Mouse (Mus musculus) adrenal gland, postnatal 14 days (tissue): Measurements from ENCODE around the gene Gm10128. TPM values are rescaled to one million over a fixed set of nuclear protein-coding genes. Genes with fewer than 3 reads are reported as not detected.
"Not testable (repeated sequence)": the region's sequence is repeated elsewhere in the genome, so short reads cannot be mapped to it uniquely, and the experiment has no call there.

Experiments used
- DNase-seq: peaks from one replicate; pipeline ENCODE4 v3.0.0; 2021; ENCODE audit warnings: mixed read lengths
- long read RNA-seq, 2 experiments: library from polyadenylated mRNA; stranded (forward); transcript quantifications; one replicate each; pipeline ENCODE4 v2.0.0; 2021
- total RNA-seq: library from RNA; stranded (reverse); gene quantifications from 2 replicates; pipeline ENCODE4 v1.2.3, GENCODE M21; 2021

The Gm10128 gene
- total RNA-seq: not detected in 2 replicates
- long read RNA-seq, experiment 1: 0 reads
- long read RNA-seq, experiment 2: 0 reads

- not testable (repeated sequence) for DNase-seq
Observed at GRCm38 (mm10) chr14:7643872-7644271, at the start of gene Gm10128. TSS of gene Gm10128 (minus strand) at chr14:7643972.

DNA sequence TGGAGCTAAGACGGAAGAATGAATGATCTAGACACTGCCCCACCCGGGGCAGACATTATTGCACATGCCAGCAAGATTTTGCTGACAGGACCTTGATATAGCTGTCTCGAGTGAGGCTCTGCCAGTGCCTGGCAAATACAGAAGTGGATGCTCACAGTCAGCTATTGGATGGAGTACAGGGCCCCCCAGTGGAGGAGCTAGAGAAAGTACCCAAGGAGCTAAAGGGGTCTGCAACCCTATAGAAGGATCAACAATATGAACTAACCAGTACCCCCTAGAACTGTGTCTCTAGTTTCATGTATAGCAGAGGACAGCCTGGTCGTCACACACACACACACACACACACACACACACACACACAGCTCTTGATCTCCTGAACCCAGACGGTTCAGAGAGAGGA lies 37.4 kb upstream of the Gm10128 start:
- peak; percentile 5 for DNase-seq

DNA sequence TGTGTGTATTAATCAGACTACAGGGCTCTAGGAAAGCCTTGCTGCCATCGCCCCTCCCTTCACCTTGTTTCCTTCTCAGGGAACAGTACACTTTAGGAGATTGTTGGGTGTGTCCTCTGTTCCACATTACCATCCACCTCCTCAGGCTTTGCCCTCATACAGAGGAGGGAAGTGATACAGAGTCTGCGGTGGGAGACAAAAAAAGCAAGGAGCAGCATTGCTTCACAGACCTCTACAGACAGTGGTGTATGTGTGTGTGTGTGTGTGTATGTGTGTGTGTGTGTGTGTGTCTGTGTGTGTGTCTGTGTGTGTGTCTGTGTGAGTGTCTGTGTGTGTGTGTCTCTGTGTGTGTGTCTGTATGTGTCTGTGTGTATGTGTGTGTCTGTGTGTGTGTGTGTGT lies 18.7 kb upstream of the Gm10128 start:
- not testable (repeated sequence) for DNase-seq

DNA sequence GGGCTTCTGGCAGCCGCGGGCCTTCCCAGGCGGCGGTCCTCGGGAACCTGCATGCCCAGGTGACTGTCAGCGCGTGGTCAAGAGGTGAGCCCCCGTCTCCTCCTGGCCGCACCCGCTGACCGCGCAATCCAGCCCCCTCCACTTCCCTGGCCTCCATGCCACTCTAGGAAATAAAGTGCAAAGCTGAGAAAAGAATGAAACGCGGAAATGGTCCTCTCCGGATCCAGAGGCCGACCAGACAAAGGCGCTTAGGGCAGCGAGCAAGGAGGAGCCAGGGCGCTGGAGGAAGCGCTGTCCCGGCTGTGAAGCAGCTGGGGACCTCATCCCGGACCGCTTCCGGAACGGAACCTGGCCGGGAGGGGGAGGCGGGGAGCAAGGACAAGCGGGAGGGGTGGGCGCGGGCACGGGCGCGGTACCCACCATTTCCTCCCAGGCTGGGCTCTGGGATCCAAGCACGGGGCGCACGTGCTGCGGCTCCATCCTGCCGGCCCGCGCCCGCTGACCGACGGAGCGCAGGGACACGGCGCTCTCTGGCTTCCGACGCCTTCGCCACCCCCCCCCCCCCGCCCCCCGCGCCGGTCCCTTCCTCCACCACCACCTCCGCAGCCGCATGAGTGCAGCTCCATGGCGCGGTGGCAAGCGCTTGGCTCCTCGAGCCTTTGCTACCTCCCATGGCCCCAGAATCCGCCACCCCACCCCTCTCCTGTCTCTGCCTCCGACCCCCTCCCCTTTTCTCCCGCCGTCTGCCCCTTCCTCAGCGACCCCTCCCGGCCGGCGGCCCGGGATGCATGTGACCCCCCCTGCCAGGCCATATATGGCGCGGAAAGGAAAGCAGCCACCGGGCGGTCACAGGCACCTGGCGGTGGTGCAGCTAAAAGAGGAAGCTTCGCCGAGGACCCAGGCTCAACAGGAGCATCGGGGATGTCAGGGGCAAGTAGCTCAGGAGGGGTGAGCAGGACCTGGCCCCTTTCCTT lies 14.6 kb upstream of the Gm10128 start:
- peak; percentile 6 for DNase-seq

DNA sequence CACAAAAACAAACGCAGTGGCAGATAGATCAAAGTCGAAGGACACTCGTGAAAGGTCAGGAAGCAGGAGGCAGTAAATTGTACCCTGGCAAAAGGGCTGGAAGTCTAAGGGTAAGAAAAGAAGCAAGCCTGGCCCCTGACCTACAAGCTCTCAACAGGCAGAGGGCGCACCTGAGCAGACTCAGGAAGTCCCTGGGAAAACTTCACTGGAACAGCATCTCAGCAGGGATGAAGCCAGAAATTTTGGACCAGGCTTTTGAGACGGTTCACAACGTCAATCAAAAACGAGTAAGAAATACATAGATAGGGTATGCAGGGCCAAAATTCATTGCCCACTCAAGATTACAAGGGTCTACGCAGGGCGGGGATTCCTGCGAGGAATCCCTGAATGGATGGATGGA lies 13.7 kb upstream of the Gm10128 start:
- not testable (repeated sequence) for DNase-seq

DNA sequence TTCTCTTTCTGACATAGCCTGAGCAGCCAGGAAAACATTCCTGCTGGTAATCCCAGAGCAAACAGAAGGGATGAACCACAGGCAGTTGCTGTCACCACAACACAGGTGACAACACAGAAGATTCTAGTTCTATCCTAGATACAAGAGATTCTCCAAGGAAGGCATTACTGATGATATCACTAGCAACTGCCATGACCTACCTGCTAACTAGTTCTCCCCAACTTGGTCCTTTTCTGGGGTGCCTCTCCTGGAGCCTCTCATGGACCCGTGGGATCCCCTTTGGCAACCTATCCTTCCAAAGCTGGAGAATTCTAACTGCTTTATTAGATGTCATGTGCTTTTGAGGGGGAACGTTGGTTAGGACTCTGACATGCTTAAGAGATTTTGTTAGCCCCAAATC lies 48.3 kb downstream of the Gm10128 start, which contains the start of gene Gm10338:
Gene Gm10338 (minus strand): TSS at position 101 of the 400 bp plus-strand sequence.
- not testable (repeated sequence) for DNase-seq

Other genes starting within 250 kb of the Gm10128 start
- not detected in 2 replicates for gene Gm3755, start 193.1 kb downstream of the Gm10128 start, total RNA-seq
- not detected in 2 replicates for gene Gm3752, start 160.2 kb downstream of the Gm10128 start, total RNA-seq
- 2.3 and 2.9 TPM in 2 replicates for gene Gm3558, start 75.4 kb downstream of the Gm10128 start, total RNA-seq
- not detected in 2 replicates for gene Gm10338, start 48.4 kb downstream of the Gm10128 start, total RNA-seq
- gene Gm26661, start 147.6 kb upstream of the Gm10128 start, total RNA-seq: not detected in 2 replicates
- 43.3 and 45.7 TPM in 2 replicates for gene Flnb, start 174.0 kb upstream of the Gm10128 start, total RNA-seq